16 mouse cellular contexts compared by ENCODE assay signal in genomic region chr4:56905507-56905906, GRCm38 (mm10).
"Had no signal": no experiment of that assay in that cellular context is flagged by ENCODE, and none has a peak within 500 bp of the region (broad histone marks: within the 10 kb centered on the region; RNA-seq: fewer than 3 reads in every experiment).

No protein-coding gene starts in this region.

- H3K4me3 ChIP-seq: kidney, embryonic 15.5 days; limb, embryonic 13.5 days; megakaryocyte, embryonic 14.5 days; midbrain, embryonic 13.5 days; myocyte; neural tube, embryonic 12.5 days had no signal

- DNase-seq: kidney, adult 2 months; kidney, postnatal 14 days; left cerebral cortex, postnatal 4 days; lung, adult 18-20 months; lung, postnatal 4 days; retina, postnatal 1 day; right cerebral cortex, postnatal 14 days; thymus, postnatal 36 days had no signal

- ATAC-seq: intestine, embryonic 16.5 days; midbrain, embryonic 13.5 days had no signal

- H3K27me3 ChIP-seq: kidney, embryonic 15.5 days; limb, embryonic 13.5 days; megakaryocyte, embryonic 14.5 days; midbrain, embryonic 13.5 days; neural tube, embryonic 12.5 days had no signal

- H3K27ac ChIP-seq: kidney, embryonic 15.5 days; limb, embryonic 13.5 days; liver, embryonic 14.5 days; midbrain, embryonic 13.5 days; neural tube, embryonic 12.5 days had no signal

- H3K4me1 ChIP-seq: kidney, embryonic 15.5 days; megakaryocyte, embryonic 14.5 days; midbrain, embryonic 13.5 days; neural tube, embryonic 12.5 days had no signal
